Mouse (Mus musculus) heart, adult 9 months (tissue): ENCODE measurements at regions not wholly inside any gene's neighbourhood (a gene's known extent, or its start where the extent isn't known, plus 50 kb on each side); places are given as distances from the start of the nearest gene placed in this dataset.

Experiments used
- DNase-seq, 2 experiments: peaks; one replicate each; pipeline ENCODE4 v3.0.0; 2022; ENCODE audit warnings: low spot score in 2 of 2

GRCm38 (mm10) chr6:117279297-117279696 is 111.0 kb downstream of the Cxcl12 start:
- no peak for DNase-seq

GRCm38 (mm10) chr6:117279786-117280411 is 111.6 kb downstream of the Cxcl12 start:
- no peak for DNase-seq

GRCm38 (mm10) chr6:117280911-117281310 is 112.6 kb downstream of the Cxcl12 start:
- no peak for DNase-seq

GRCm38 (mm10) chr6:117283616-117284015 is 115.3 kb downstream of the Cxcl12 start:
- DNase-seq = no peak

- DNase-seq = no peak
Measured at GRCm38 (mm10) chr6:117284376-117285106, 116.2 kb downstream of the Cxcl12 start.

GRCm38 (mm10) chr6:117287396-117287795 is 119.1 kb downstream of the Cxcl12 start:
- DNase-seq = no peak

GRCm38 (mm10) chr6:117293780-117294465 is 125.6 kb downstream of the Cxcl12 start:
- DNase-seq = no peak

GRCm38 (mm10) chr6:117297918-117298317 is 129.6 kb downstream of the Cxcl12 start:
- no peak for DNase-seq

GRCm38 (mm10) chr6:117299503-117300288 is 131.4 kb downstream of the Cxcl12 start:
- peak; percentile 32 to 43 for DNase-seq

- DNase-seq = no peak
Measured at GRCm38 (mm10) chr6:117303361-117303760, 135.0 kb downstream of the Cxcl12 start.

- DNase-seq = no peak
Measured at GRCm38 (mm10) chr6:117305736-117306250, 137.5 kb downstream of the Cxcl12 start.

- no peak for DNase-seq
Measured at GRCm38 (mm10) chr6:117308636-117309035, 140.3 kb downstream of the Cxcl12 start.

- DNase-seq = peak in 1 of 2 experiments; percentile 22
Measured at GRCm38 (mm10) chr6:117312891-117313781, 144.8 kb downstream of the Cxcl12 start.

GRCm38 (mm10) chr6:117313944-117314566 is 145.7 kb downstream of the Cxcl12 start:
- no peak for DNase-seq

GRCm38 (mm10) chr6:117323301-117323700 is 155.0 kb downstream of the Cxcl12 start:
- no peak for DNase-seq

- no peak for DNase-seq
Measured at GRCm38 (mm10) chr6:117323850-117324249, 155.5 kb downstream of the Cxcl12 start.

GRCm38 (mm10) chr6:117326835-117327775 is 158.8 kb downstream of the Cxcl12 start:
- DNase-seq = peak; percentile 43

- peak in 1 of 2 experiments; percentile 24 for DNase-seq
Measured at GRCm38 (mm10) chr6:117329164-117329939, 161.0 kb downstream of the Cxcl12 start.
